Mouse (Mus musculus) embryonic facial prominence, embryonic 11.5 days (tissue): ENCODE data around the gene Proser1. TPM values are rescaled to one million over a fixed set of nuclear protein-coding genes. Genes with fewer than 3 reads are reported as not detected.

ENCODE experiments used
- ATAC-seq: fragments of 200-750 bp; cut with Nextera tagmentation; replicated peaks from 2 replicates; pipeline ENCODE4 v1.8.0; 2017; ENCODE audit warnings: low read depth; ENCODE audit not compliant: insufficient number of reproducible peaks, low FRiP score, low TSS enrichment
- DNase-seq: peaks from one replicate; pipeline ENCODE4 v3.0.0-alpha.2; 2015; ENCODE audit warnings: low spot score
- H3K27ac ChIP-seq: fragments of 300-500 bp; sonication (generic); replicated peaks from 2 replicates; pipeline ENCODE4 v1.5.1; 2014; ENCODE audit warnings: mild to moderate bottlenecking, low read depth, low read length, control low read depth
- H3K27me3 ChIP-seq: fragments of 300-500 bp; sonication (generic); 2 replicates; pipeline ENCODE4 v1.6.1; 2014; ENCODE audit warnings: mild to moderate bottlenecking, low read length, moderate library complexity, mixed read lengths; ENCODE audit not compliant: control insufficient read depth, insufficient read depth
- H3K36me3 ChIP-seq: fragments of 300-500 bp; sonication (generic); replicated peaks from 2 replicates; pipeline ENCODE4 v1.6.1; 2014; ENCODE audit warnings: low read depth, mild to moderate bottlenecking, low read length, moderate library complexity, mixed read lengths; ENCODE audit not compliant: control insufficient read depth, insufficient read depth
- H3K4me1 ChIP-seq: fragments of 300-500 bp; sonication (generic); 2 replicates; pipeline ENCODE4 v1.6.1; 2014; ENCODE audit warnings: low read length, mixed read lengths; ENCODE audit not compliant: control insufficient read depth, insufficient read depth
- H3K4me2 ChIP-seq: fragments of 300-500 bp; sonication (generic); 2 replicates; pipeline ENCODE4 v1.6.1; 2014; ENCODE audit warnings: low read depth, mild to moderate bottlenecking, control low read depth, low read length, moderate library complexity
- H3K4me3 ChIP-seq: fragments of 300-500 bp; sonication (generic); 2 replicates; pipeline ENCODE4 v1.5.1; 2014; ENCODE audit warnings: low read depth, low read length, control low read depth
- H3K9ac ChIP-seq: fragments of 300-500 bp; sonication (generic); replicated peaks from 2 replicates; pipeline ENCODE4 v1.6.1; 2014; ENCODE audit warnings: mild to moderate bottlenecking, control low read depth, low read length
- H3K9me3 ChIP-seq: fragments of 300-500 bp; sonication (generic); replicated peaks from 2 replicates; pipeline ENCODE4 v1.6.1; 2016; ENCODE audit warnings: mild to moderate bottlenecking, low read length, inconsistent platforms, mixed read lengths; ENCODE audit not compliant: control insufficient read depth
- WGBS: fragments of 180-500 bp; shearing (Covaris S2); extraction: QIAGEN DNeasy Blood & Tissue Kit; methylation state at CpG from one replicate; pipeline ENCODE4 v1.1.7; 2014; 5-methylcytosine and 5-hydroxymethylcytosine counted together
- polyA plus RNA-seq: library from polyadenylated mRNA; unstranded; fragments of >200 nt; fragmentation: Nextera tagmentation; extraction: Ambion mirVana; gene quantifications from 2 replicates; pipeline ENCODE4 v1.2.1, GENCODE M21; 2014

Gene Proser1
- polyA plus RNA-seq: 19.5 and 21.4 TPM in 2 replicates

GRCm38 (mm10) chr3:53463046-53463764, at the start of gene Proser1, which contains the start of gene Nhlrc3:
Proser1 (plus strand) TSS chr3:53463666.
Nhlrc3 (minus strand) TSS chr3:53463332.
- ATAC-seq: peak; percentile 97
- H3K27me3 ChIP-seq: no peaks in the 10 kb centered on the region
- H3K9ac ChIP-seq: peak within 1 kb of the TSS; percentile 90
- no peaks in the 10 kb centered on the region for H3K9me3 ChIP-seq
- WGBS: under 1% methylated on average over 49 of the region's 52 CpGs
- peak within 1 kb of the TSS; percentile 85 for H3K4me3 ChIP-seq
- H3K27ac ChIP-seq: peak within 1 kb of the TSS; percentile 79
- peak; percentile 94 for DNase-seq
- H3K36me3 ChIP-seq: no peaks in the 10 kb centered on the region
- H3K4me1 ChIP-seq: no peaks in the 10 kb centered on the region; the same call in 1 of the 2 replicates
- H3K4me2 ChIP-seq: peak within 1 kb of the TSS; percentile 65

DNA sequence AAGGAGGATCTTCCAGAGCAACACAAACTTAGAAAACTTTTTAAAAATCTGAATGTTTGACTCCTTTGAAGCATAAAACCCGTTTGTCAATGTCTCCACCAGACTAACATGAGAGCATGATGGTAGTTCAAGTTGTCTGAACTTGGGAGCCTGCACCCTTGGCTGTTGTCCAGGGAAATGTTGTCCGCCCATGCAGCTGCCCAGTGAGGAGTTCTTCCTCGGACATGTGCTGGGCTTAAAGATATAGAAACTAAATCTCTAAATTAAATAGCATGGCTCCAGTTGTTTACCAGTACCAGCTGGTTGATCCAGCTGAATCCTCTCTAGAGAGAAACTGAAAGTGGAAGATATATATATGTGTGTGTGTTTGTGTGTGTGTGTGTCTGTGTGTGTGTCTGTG, 49.5 kb upstream of the Proser1 start:
- no peaks in the 10 kb centered on the region for H3K27me3 ChIP-seq
- H3K4me1 ChIP-seq: no peaks in the 10 kb centered on the region
- no peaks in the 10 kb centered on the region for H3K9me3 ChIP-seq
- WGBS: 71% methylated on average over 3 of the region's 3 CpGs
- H3K9ac ChIP-seq: no peak overlapping the region
- no peak overlapping the region for H3K27ac ChIP-seq
- no peak for ATAC-seq
- no peak for DNase-seq
- H3K36me3 ChIP-seq: no peaks in the 10 kb centered on the region
- no peak overlapping the region for H3K4me3 ChIP-seq
- no peak overlapping the region for H3K4me2 ChIP-seq

DNA sequence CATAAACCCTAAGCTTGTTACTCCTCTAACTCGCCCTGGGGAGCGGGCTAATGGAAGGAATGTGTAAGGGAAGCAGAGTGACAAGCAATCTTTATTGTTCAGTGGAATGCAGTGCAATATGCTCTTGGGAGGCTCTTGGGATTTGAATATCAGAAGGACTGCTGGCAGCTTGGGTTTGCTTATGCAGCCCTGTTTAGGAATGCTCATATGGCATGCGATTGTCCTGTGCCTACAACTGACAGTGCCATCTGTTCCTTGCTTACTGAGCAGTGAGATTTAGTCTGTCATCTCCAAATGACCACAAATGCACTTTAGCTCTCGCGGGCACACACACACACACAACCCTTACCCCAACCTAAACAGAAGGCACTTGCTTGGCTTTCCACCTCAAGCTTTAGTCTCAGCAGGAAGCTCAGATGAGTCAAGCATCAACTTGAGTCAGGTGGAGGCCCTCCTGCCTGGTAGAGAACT, 47.4 kb upstream of the Proser1 start:
- H3K4me2 ChIP-seq: no peak overlapping the region
- H3K27me3 ChIP-seq: no peaks in the 10 kb centered on the region
- no peak overlapping the region for H3K27ac ChIP-seq
- H3K9me3 ChIP-seq: no peaks in the 10 kb centered on the region
- no peak for ATAC-seq
- DNase-seq: peak; percentile 20
- WGBS: 62% methylated on average over 5 of the region's 5 CpGs
- H3K36me3 ChIP-seq: no peaks in the 10 kb centered on the region
- no peak overlapping the region for H3K4me3 ChIP-seq
- H3K9ac ChIP-seq: no peak overlapping the region
- no peaks in the 10 kb centered on the region for H3K4me1 ChIP-seq

- Histone ChIP-seq H3K27me3 (no peaks in the 10 kb centered on the region), H3K9me3 (no peaks in the 10 kb centered on the region), H3K4me1 (no peaks in the 10 kb centered on the region), H3K4me2 (no peak overlapping the region), H3K4me3 (no peak overlapping the region), H3K36me3 (no peaks in the 10 kb centered on the region), H3K9ac (no peak overlapping the region), H3K27ac (no peak overlapping the region)
- 74% methylated on average over 7 of the region's 7 CpGs for WGBS
- no peak for ATAC-seq
- no peak for DNase-seq
Measured at GRCm38 (mm10) chr3:53417701-53418100, 45.8 kb upstream of the Proser1 start.

- H3K27me3 ChIP-seq: no peaks in the 10 kb centered on the region
- no peak overlapping the region for H3K4me3 ChIP-seq
- H3K27ac ChIP-seq: no peak overlapping the region
- DNase-seq (no peak), ATAC-seq (no peak)
- H3K9ac ChIP-seq: no peak overlapping the region
- H3K4me2 ChIP-seq: no peak overlapping the region
- H3K36me3 ChIP-seq: no peaks in the 10 kb centered on the region
- H3K9me3 ChIP-seq: no peaks in the 10 kb centered on the region
- no peaks in the 10 kb centered on the region for H3K4me1 ChIP-seq
- 86% methylated on average over 12 of the region's 12 CpGs for WGBS
Measured at GRCm38 (mm10) chr3:53421656-53422055, 41.8 kb upstream of the Proser1 start.

GRCm38 (mm10) chr3:53422691-53423090, 40.8 kb upstream of the Proser1 start:
- WGBS: 43% methylated on average over 1 of the region's 1 CpGs

DNA sequence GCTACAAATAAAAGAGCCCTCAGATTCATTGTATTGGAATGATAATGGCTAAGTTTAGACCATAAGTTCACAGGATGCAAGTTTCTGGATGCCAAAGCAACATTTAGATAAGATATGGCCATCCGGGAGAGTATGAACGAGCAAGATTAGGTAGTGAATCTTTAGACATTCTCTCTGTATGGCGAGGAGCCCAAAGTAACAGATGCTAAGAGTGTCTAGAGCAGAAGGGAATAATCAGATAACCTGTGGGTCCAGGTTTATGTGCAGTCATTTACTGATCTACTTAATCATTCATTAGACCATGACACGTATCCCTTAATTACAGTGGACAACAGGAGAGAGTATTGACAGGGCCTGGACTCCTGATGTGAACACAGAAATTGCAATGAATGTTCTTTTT, 39.9 kb upstream of the Proser1 start:
- Histone ChIP-seq H3K4me2 (no peak overlapping the region), H3K27ac (no peak overlapping the region), H3K4me3 (no peak overlapping the region), H3K4me1 (no peaks in the 10 kb centered on the region), H3K36me3 (no peaks in the 10 kb centered on the region), H3K27me3 (no peaks in the 10 kb centered on the region), H3K9ac (no peak overlapping the region), H3K9me3 (no peaks in the 10 kb centered on the region)
- 85% methylated on average over 4 of the region's 4 CpGs for WGBS
- ATAC-seq (no peak), DNase-seq (no peak)

More at GRCm38 (mm10) chr3:53422691-53423090, 40.8 kb upstream of the Proser1 start:
- no peak for DNase-seq
- no peak for ATAC-seq
- H3K9me3 ChIP-seq: no peaks in the 10 kb centered on the region
- no peak overlapping the region for H3K27ac ChIP-seq
- H3K4me1 ChIP-seq: no peaks in the 10 kb centered on the region
- H3K27me3 ChIP-seq: no peaks in the 10 kb centered on the region
- H3K4me2 ChIP-seq: no peak overlapping the region
- H3K36me3 ChIP-seq: no peaks in the 10 kb centered on the region
- no peak overlapping the region for H3K4me3 ChIP-seq
- H3K9ac ChIP-seq: no peak overlapping the region

- no peak for DNase-seq
- no peaks in the 10 kb centered on the region for H3K4me1 ChIP-seq
- WGBS: 66% methylated on average over 3 of the region's 3 CpGs
Measured at GRCm38 (mm10) chr3:53434610-53435009, 28.9 kb upstream of the Proser1 start.

More at GRCm38 (mm10) chr3:53434610-53435009, 28.9 kb upstream of the Proser1 start:
- no peaks in the 10 kb centered on the region for H3K27me3 ChIP-seq
- H3K27ac ChIP-seq: no peak overlapping the region
- no peaks in the 10 kb centered on the region for H3K9me3 ChIP-seq
- H3K4me3 ChIP-seq: no peak overlapping the region
- H3K4me2 ChIP-seq: no peak overlapping the region
- no peaks in the 10 kb centered on the region for H3K36me3 ChIP-seq
- no peak overlapping the region for H3K9ac ChIP-seq
- ATAC-seq: no peak
